Mouse (Mus musculus) kidney, adult 2 months (tissue): ENCODE measurements around the gene Aars.

Experiments used
- CTCF ChIP-seq: fragments of 200-500 bp; conservative IDR thresholded peaks from 2 replicates; pipeline ENCODE4 v1.5.1; 2011; ENCODE audit warnings: low read depth, mild to moderate bottlenecking, control low read depth, low read length, moderate library complexity, mixed read lengths; ENCODE audit not compliant: insufficient read depth, insufficient read length
- POLR2A ChIP-seq: fragments of 200-500 bp; IDR thresholded peaks from one replicate; pipeline ENCODE4 v1.6.1; 2011; ENCODE audit warnings: low read depth, low read length, control low read depth

DNA sequence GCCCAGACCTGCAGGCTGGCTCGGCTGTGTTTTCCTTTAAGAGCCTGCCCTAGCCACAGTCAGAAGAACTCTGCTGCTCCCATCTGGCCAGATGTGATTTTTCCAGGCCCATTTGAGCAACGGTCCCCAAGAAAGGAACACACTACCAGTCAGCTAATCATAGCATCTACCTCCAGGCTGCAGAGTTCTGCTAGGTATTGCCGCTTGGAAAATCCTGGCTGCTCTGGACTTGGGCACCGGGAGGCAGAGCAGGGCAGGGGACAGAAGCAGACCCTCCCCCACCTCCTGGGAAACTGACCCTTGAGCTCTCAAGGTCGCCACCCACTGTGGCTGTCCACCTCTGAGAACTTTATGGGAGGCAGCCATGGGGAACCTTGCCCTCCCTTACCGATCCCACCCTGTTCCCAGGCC is 46.9 kb downstream of the Aars start:
- peak; percentile 71 for TF ChIP-seq CTCF
- TF ChIP-seq POLR2A: no peak
